ENCODE assay signal across 8 mouse cellular contexts in genomic region chr7:45628364-45629294, GRCm38 (mm10). TPM values are rescaled to one million over a fixed set of nuclear protein-coding genes. Genes with fewer than 3 reads are reported as not detected.
DNase-seq lines count a peak whose midpoint lies in the region; ATAC-seq and TF ChIP-seq lines count a peak whose summit lies in the region.

No protein-coding gene starts in this region.

- TF ChIP-seq RAD21 in CH12.LX (IDR thresholded peaks at IDR 0.05; ENCODE audit: low read depth, low read length), result peak; percentile 46

- TF ChIP-seq EP300 in CH12.LX (IDR thresholded peaks at IDR 0.05; ENCODE audit: low read length), result no peak
- no peak for TF ChIP-seq EP300 in liver, postnatal 0 days (IDR thresholded peaks at IDR 0.05; ENCODE audit: low read depth)
- TF ChIP-seq EP300 in stomach, postnatal 0 days (optimal IDR thresholded peaks at IDR 0.05), result no peak

- H3K27ac ChIP-seq in CH12.LX (ENCODE audit: insufficient read depth, low read depth), result peak overlapping the region; percentile 1; the same call in 1 of the 2 replicates
- H3K27ac ChIP-seq in forebrain, embryonic 13.5 days, result peak overlapping the region; percentile 84
- H3K27ac ChIP-seq in liver, postnatal 0 days (ENCODE audit: low read depth), result peak overlapping the region; percentile 37
- H3K27ac ChIP-seq in neural tube, embryonic 13.5 days (replicated peaks), result peak overlapping the region; percentile 93
- H3K27ac ChIP-seq in stomach, postnatal 0 days (replicated peaks), result peak overlapping the region; percentile 76

- 1% methylated on average over 105 of the region's 105 CpGs for WGBS in forebrain, embryonic 13.5 days
- 1% methylated on average over 94 of the region's 105 CpGs for WGBS in liver, postnatal 0 days (ENCODE audit: insufficient replicate concordance)
- under 1% methylated on average over 99 of the region's 105 CpGs for WGBS in neural tube, embryonic 13.5 days
- WGBS in stomach, postnatal 0 days, result 1% methylated on average over 94 of the region's 105 CpGs

- peak overlapping the region in 2 of 3 experiments; percentile 26 to 55 for H3K4me3 ChIP-seq in CH12.LX (replicated peaks in 1 of 3; ENCODE audit: low read depth in 2 of 3, low read length in 2 of 3, poor library complexity in 1 of 3)
- peak overlapping the region; percentile 55 for H3K4me3 ChIP-seq in forebrain, embryonic 13.5 days
- peak overlapping the region; percentile 50 for H3K4me3 ChIP-seq in liver, postnatal 0 days (ENCODE audit: low read depth, low read length)
- peak overlapping the region; percentile 58 for H3K4me3 ChIP-seq in neural tube, embryonic 13.5 days
- H3K4me3 ChIP-seq in stomach, postnatal 0 days (ENCODE audit: low read depth, low read length), result peak overlapping the region; percentile 55

- peak; percentile 60; the same call in 1 of the 2 replicates for TF ChIP-seq POLR2A in CH12.LX (IDR thresholded peaks at IDR 0.05; ENCODE audit: low read depth, low read length)

- no peaks in the 10 kb centered on the region for H3K27me3 ChIP-seq in CH12.LX (replicated peaks)
- peaks cover 33% of the 10 kb centered on the region for H3K27me3 ChIP-seq in forebrain, embryonic 13.5 days
- peaks cover 25% of the 10 kb centered on the region for H3K27me3 ChIP-seq in liver, postnatal 0 days (ENCODE audit: insufficient read depth, low read length)
- peaks cover 36% of the 10 kb centered on the region for H3K27me3 ChIP-seq in neural tube, embryonic 13.5 days
- no peaks in the 10 kb centered on the region for H3K27me3 ChIP-seq in stomach, postnatal 0 days (ENCODE audit: control insufficient read depth, insufficient read depth, low read length)

- H3K79me2 ChIP-seq in CH12.LX (replicated peaks; ENCODE audit: control insufficient read depth, extremely low read depth, insufficient read depth, poor library complexity, severe bottlenecking), result no peaks in the 10 kb centered on the region

- DNase-seq in CH12.LX (ENCODE audit: extremely low read depth), result peak; percentile 25
- peak; percentile 93 for DNase-seq in cerebellum, adult 11 months
- peak; percentile 96 for DNase-seq in heart, postnatal 14 days
- peak; percentile 95 to 96 for DNase-seq in kidney, postnatal 4 days
- peak; percentile 92 for DNase-seq in liver, postnatal 0 days
- DNase-seq in stomach, postnatal 0 days (ENCODE audit: low spot score), result peak; percentile 95

- peak in 1 of 2 experiments; percentile 86; a peak in 2 of 4 replicates for TF ChIP-seq CTCF in CH12.LX (conservative IDR thresholded peaks at IDR 0.05 in 1 of 2, IDR thresholded peaks at IDR 0.05 in 1 of 2; ENCODE audit: low read depth in 2 of 2, low read length in 2 of 2)
- TF ChIP-seq CTCF in liver, postnatal 0 days (IDR thresholded peaks at IDR 0.05; ENCODE audit: low read depth), result peak; percentile 82
- TF ChIP-seq CTCF in stomach, postnatal 0 days (IDR thresholded peaks at IDR 0.05; ENCODE audit: low read depth), result peak; percentile 85

- intact Hi-C loops in heart, postnatal 14 days (cut with DNase I), result loop anchor here (2.0 kb wide), 2 partner anchors 36 to 54 kb away; no protein-coding TSS in a partner anchor

- H3K9me3 ChIP-seq in CH12.LX (replicated peaks; ENCODE audit: low read length), result peaks cover 26% of the 10 kb centered on the region
- no peaks in the 10 kb centered on the region for H3K9me3 ChIP-seq in forebrain, embryonic 13.5 days (replicated peaks)
- no peaks in the 10 kb centered on the region for H3K9me3 ChIP-seq in liver, postnatal 0 days (ENCODE audit: low read length)
- H3K9me3 ChIP-seq in neural tube, embryonic 13.5 days, result no peaks in the 10 kb centered on the region
- H3K9me3 ChIP-seq in stomach, postnatal 0 days (ENCODE audit: control insufficient read depth, low read length), result no peaks in the 10 kb centered on the region

- dilution Hi-C loops in CH12.LX (cut with MboI; ENCODE audit: extremely low pct_ligation_motif_present, extremely low pct_unique_long_range_greater_than_20kb, low sequenced_read_pairs), result no loop called here

- H3K4me2 ChIP-seq in CH12.LX (ENCODE audit: insufficient read depth, low read depth, poor library complexity, severe bottlenecking), result peak overlapping the region; percentile 64
- peak overlapping the region; percentile 88 for H3K4me2 ChIP-seq in forebrain, embryonic 13.5 days
- peak overlapping the region; percentile 85 for H3K4me2 ChIP-seq in liver, postnatal 0 days (ENCODE audit: low read depth, low read length)
- peak overlapping the region; percentile 91 for H3K4me2 ChIP-seq in neural tube, embryonic 13.5 days
- peak overlapping the region; percentile 98 for H3K4me2 ChIP-seq in stomach, postnatal 0 days (replicated peaks; ENCODE audit: low read depth)

- peaks cover 0 to 16% of the 10 kb centered on the region in 2 experiments for H3K36me3 ChIP-seq in CH12.LX (replicated peaks in 1 of 2; ENCODE audit: control insufficient read depth in 1 of 2, insufficient read depth in 1 of 2, low read length in 1 of 2)
- H3K36me3 ChIP-seq in forebrain, embryonic 13.5 days (ENCODE audit: poor library complexity, severe bottlenecking), result no peaks in the 10 kb centered on the region
- H3K36me3 ChIP-seq in liver, postnatal 0 days (replicated peaks; ENCODE audit: insufficient read depth, low read length), result no peaks in the 10 kb centered on the region
- H3K36me3 ChIP-seq in neural tube, embryonic 13.5 days, result no peaks in the 10 kb centered on the region
- no peaks in the 10 kb centered on the region for H3K36me3 ChIP-seq in stomach, postnatal 0 days (ENCODE audit: control insufficient read depth, insufficient read depth, low read length)

- peak overlapping the region; percentile 74 for H3K9ac ChIP-seq in CH12.LX (ENCODE audit: insufficient read depth, low read depth)
- peak overlapping the region; percentile 78 for H3K9ac ChIP-seq in forebrain, embryonic 13.5 days
- peak overlapping the region; percentile 60 for H3K9ac ChIP-seq in liver, postnatal 0 days (replicated peaks)
- peak overlapping the region; percentile 87 for H3K9ac ChIP-seq in neural tube, embryonic 13.5 days
- H3K9ac ChIP-seq in stomach, postnatal 0 days (ENCODE audit: low read length), result peak overlapping the region; percentile 77

- in situ Hi-C loops in CH12.LX (cut with MboI; ENCODE audit: low pct_ligation_motif_present, low pct_unique_long_range_greater_than_20kb, low sequenced_read_pairs), result no loop called here

- peak; percentile 86 for ATAC-seq in forebrain, embryonic 13.5 days
- ATAC-seq in liver, postnatal 0 days, result peak; percentile 88
- ATAC-seq in neural tube, embryonic 13.5 days (ENCODE audit: low read depth), result peak; percentile 79
- ATAC-seq in stomach, postnatal 0 days (ENCODE audit: low FRiP score, low TSS enrichment), result peak; percentile 88

- peaks cover 0 to 2% of the 10 kb centered on the region in 2 experiments; a peak in 1 of 4 replicates for H3K4me1 ChIP-seq in CH12.LX (ENCODE audit: control insufficient read depth in 1 of 2, insufficient read depth in 2 of 2)
- H3K4me1 ChIP-seq in forebrain, embryonic 13.5 days, result peaks cover 14% of the 10 kb centered on the region
- H3K4me1 ChIP-seq in liver, postnatal 0 days (ENCODE audit: insufficient read depth), result peaks cover 7% of the 10 kb centered on the region
- peaks cover 31% of the 10 kb centered on the region for H3K4me1 ChIP-seq in neural tube, embryonic 13.5 days (replicated peaks)
- H3K4me1 ChIP-seq in stomach, postnatal 0 days (replicated peaks; ENCODE audit: control insufficient read depth, insufficient read depth), result peaks cover 2% of the 10 kb centered on the region; the same call in 1 of the 2 replicates

RNA-seq across cellular contexts. Expression of gene Rasip1, which starts 1.3 kb away (rescaled TPM):
- total RNA-seq in CH12.LX (2012; rRNA removed) (2.4 and 2.9 TPM in 2 replicates), CH12.LX (2014; rRNA removed) (0.46 and 0.55 TPM in 2 replicates)
- polyA plus RNA-seq in CH12.LX (2012; ENCODE audit: insufficient read length, low read depth), result 0.76 and 0.77 TPM in 2 replicates
- polyA plus RNA-seq in forebrain, embryonic 13.5 days (2015; fragmentation: Nextera tagmentation; extraction: Ambion mirVana), result 5.7 TPM in 2 replicates
- total RNA-seq in heart, postnatal 14 days (2021), result 10 to 100 TPM; 42.6 to 42.8 TPM
- 3.4 and 3.6 TPM in 2 replicates for polyA plus RNA-seq in liver, postnatal 0 days (2015; fragmentation: Nextera tagmentation; extraction: Ambion mirVana)
- 13.1 TPM in 2 replicates for polyA plus RNA-seq in neural tube, embryonic 13.5 days (2015; fragmentation: Nextera tagmentation; extraction: Ambion mirVana)
- 5.4 and 6.3 TPM in 2 replicates for polyA plus RNA-seq in stomach, postnatal 0 days (2015; fragmentation: Nextera tagmentation; extraction: Ambion mirVana)

RNA-seq across cellular contexts. Expression of gene Izumo1, which starts 7.0 kb away (rescaled TPM):
- total RNA-seq in CH12.LX (2012; rRNA removed) (0.08 and 0.21 TPM in 2 replicates), CH12.LX (2014; rRNA removed) (0.16 and 0.17 TPM in 2 replicates)
- polyA plus RNA-seq in CH12.LX (2012; ENCODE audit: insufficient read length, low read depth), result 0.34 and 0.44 TPM in 2 replicates
- 0.10 TPM in 1 of 2 replicates, not detected in the other for polyA plus RNA-seq in forebrain, embryonic 13.5 days (2015; fragmentation: Nextera tagmentation; extraction: Ambion mirVana)
- under 1 TPM; 0.54 to 0.67 TPM for total RNA-seq in heart, postnatal 14 days (2021)
- polyA plus RNA-seq in liver, postnatal 0 days (2015; fragmentation: Nextera tagmentation; extraction: Ambion mirVana), result 0.09 TPM in 1 of 2 replicates, not detected in the other
- polyA plus RNA-seq in neural tube, embryonic 13.5 days (2015; fragmentation: Nextera tagmentation; extraction: Ambion mirVana), result 0.10 TPM in 1 of 2 replicates, not detected in the other
- polyA plus RNA-seq in stomach, postnatal 0 days (2015; fragmentation: Nextera tagmentation; extraction: Ambion mirVana), result 0.08 TPM in 2 replicates

RNA-seq across cellular contexts. Expression of gene Mamstr, which starts 11.1 kb away (rescaled TPM):
- 0.04 and 0.17 TPM in 2 replicates for total RNA-seq in CH12.LX (2012; rRNA removed)
- total RNA-seq in CH12.LX (2014; rRNA removed), result not detected in 2 replicates
- polyA plus RNA-seq in CH12.LX (2012; ENCODE audit: insufficient read length, low read depth), result 0.16 and 0.31 TPM in 2 replicates
- polyA plus RNA-seq in forebrain, embryonic 13.5 days (2015; fragmentation: Nextera tagmentation; extraction: Ambion mirVana), result 1.8 and 3.8 TPM in 2 replicates
- 1 to 10 TPM; 6.4 to 6.9 TPM for total RNA-seq in heart, postnatal 14 days (2021)
- polyA plus RNA-seq in liver, postnatal 0 days (2015; fragmentation: Nextera tagmentation; extraction: Ambion mirVana), result 0.31 and 0.54 TPM in 2 replicates
- 3.1 and 3.4 TPM in 2 replicates for polyA plus RNA-seq in neural tube, embryonic 13.5 days (2015; fragmentation: Nextera tagmentation; extraction: Ambion mirVana)
- polyA plus RNA-seq in stomach, postnatal 0 days (2015; fragmentation: Nextera tagmentation; extraction: Ambion mirVana), result 4.6 and 5.5 TPM in 2 replicates

RNA-seq across cellular contexts. Expression of gene Fut1, which starts 11.5 kb away (rescaled TPM):
- total RNA-seq in CH12.LX (2012; rRNA removed) (1.3 and 6.4 TPM in 2 replicates), CH12.LX (2014; rRNA removed) (1.8 and 2.5 TPM in 2 replicates)
- polyA plus RNA-seq in CH12.LX (2012; ENCODE audit: insufficient read length, low read depth), result 2.4 and 2.5 TPM in 2 replicates
- not detected in 2 replicates for polyA plus RNA-seq in forebrain, embryonic 13.5 days (2015; fragmentation: Nextera tagmentation; extraction: Ambion mirVana)
- total RNA-seq in heart, postnatal 14 days (2021), result under 1 TPM in 1 of 2 experiments, not detected in 1; 0.12 TPM
- 0.56 TPM in 1 of 2 replicates, not detected in the other for polyA plus RNA-seq in liver, postnatal 0 days (2015; fragmentation: Nextera tagmentation; extraction: Ambion mirVana)
- polyA plus RNA-seq in neural tube, embryonic 13.5 days (2015; fragmentation: Nextera tagmentation; extraction: Ambion mirVana), result not detected in 2 replicates
- polyA plus RNA-seq in stomach, postnatal 0 days (2015; fragmentation: Nextera tagmentation; extraction: Ambion mirVana), result 1.8 and 2.3 TPM in 2 replicates

RNA-seq across cellular contexts. Expression of gene Fgf21, which starts 13.3 kb away (rescaled TPM):
- total RNA-seq in CH12.LX (2012; rRNA removed) (0.38 and 0.51 TPM in 2 replicates), CH12.LX (2014; rRNA removed) (0.72 and 0.86 TPM in 2 replicates)
- polyA plus RNA-seq in CH12.LX (2012; ENCODE audit: insufficient read length, low read depth), result 0.41 and 0.44 TPM in 2 replicates
- polyA plus RNA-seq in forebrain, embryonic 13.5 days (2015; fragmentation: Nextera tagmentation; extraction: Ambion mirVana), result 0.19 TPM in 1 of 2 replicates, not detected in the other
- not detected for total RNA-seq in heart, postnatal 14 days (2021)
- polyA plus RNA-seq in liver, postnatal 0 days (2015; fragmentation: Nextera tagmentation; extraction: Ambion mirVana), result 7.6 and 7.8 TPM in 2 replicates
- polyA plus RNA-seq in neural tube, embryonic 13.5 days (2015; fragmentation: Nextera tagmentation; extraction: Ambion mirVana), result not detected in 2 replicates
- polyA plus RNA-seq in stomach, postnatal 0 days (2015; fragmentation: Nextera tagmentation; extraction: Ambion mirVana), result 0.69 and 0.90 TPM in 2 replicates

Comparison
In these comparisons a context has a peak if more than half of its experiments do, and no peak if none do; other contexts are left out.
1. Peak in every context shown above with its lines: DNase-seq, ATAC-seq, H3K4me3 ChIP-seq and H3K27ac ChIP-seq.
2. DNase-seq: peak in every context shown above with its lines; median percentile 96 in heart, postnatal 14 days; 96 in kidney, postnatal 4 days; 95 in stomach, postnatal 0 days; 93 in cerebellum, adult 11 months; 92 in liver, postnatal 0 days; 25 in CH12.LX.
3. H3K27ac ChIP-seq: peak in every context shown above with its lines; median percentile 93 in neural tube, embryonic 13.5 days; 84 in forebrain, embryonic 13.5 days; 76 in stomach, postnatal 0 days; 37 in liver, postnatal 0 days; 1 in CH12.LX.